Mouse (Mus musculus): ENCODE data around the gene Nisch.

DNA sequence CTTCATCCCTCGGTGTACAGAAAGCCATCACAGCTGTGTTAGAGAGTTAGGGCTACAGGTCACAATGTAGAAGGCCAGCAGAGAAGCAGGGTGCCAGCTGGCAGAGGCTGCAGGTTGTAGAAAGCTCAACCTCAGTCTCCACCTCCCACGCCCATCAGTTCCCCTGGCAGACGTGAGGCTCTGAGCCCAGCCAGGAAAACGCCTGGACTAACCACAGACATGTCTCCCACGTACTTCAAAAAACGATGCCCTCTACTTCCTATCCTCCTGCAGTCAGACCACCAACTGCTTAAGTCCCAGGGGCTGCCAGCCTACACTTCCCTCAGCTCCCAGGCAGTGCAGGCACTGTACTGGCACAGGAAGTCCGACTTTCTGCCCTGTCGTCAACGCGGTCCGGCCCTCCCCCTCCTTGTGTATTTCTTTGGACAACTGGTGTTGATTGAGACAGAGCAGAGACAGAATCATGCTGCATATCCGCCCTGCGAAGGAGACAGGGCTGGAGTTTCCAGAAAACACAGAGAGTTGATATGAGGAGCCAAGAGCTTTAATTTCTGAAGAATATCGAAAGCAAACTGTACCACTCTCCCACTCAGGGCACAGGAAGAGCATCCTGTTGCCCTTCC lies 21.7 kb downstream of the Nisch start:
- no peak for TF ChIP-seq TAL1 (IDR thresholded peaks at IDR 0.05; ENCODE audit: low read length)
- TF ChIP-seq GATA1 (IDR thresholded peaks at IDR 0.05; ENCODE audit: low read length): no peak
